Mouse (Mus musculus) ovary, postnatal 14 days (tissue): ENCODE measurements around the gene A930004D18Rik.
"Not testable (repeated sequence)": the region's sequence is repeated elsewhere in the genome, so short reads cannot be mapped to it uniquely, and the experiment has no call there.

Source experiments
- DNase-seq: peaks from one replicate; pipeline ENCODE4 v3.0.0; 2022; ENCODE audit warnings: low spot score

Gene A930004D18Rik

DNA sequence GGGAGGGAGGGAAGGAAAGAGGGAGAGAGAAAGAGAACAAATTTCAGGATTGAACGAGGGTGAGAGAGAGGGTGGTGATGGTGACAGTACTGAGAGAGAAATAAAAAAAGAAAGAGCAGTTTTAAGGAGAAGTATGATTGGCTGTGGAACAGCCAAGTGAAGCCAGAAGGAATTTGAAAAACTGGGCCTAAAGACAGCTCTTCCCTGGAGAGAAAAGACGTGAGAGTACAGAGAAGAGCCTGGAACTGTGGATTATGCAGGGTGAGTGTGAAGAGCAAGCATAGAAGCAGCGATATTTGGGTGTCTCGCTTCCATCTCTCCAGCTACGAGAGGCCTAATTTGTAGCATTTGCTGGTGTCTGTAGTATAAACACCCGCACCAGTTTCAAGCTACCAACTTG, 26.3 kb downstream of the A930004D18Rik start:
- DNase-seq: no peak

DNA sequence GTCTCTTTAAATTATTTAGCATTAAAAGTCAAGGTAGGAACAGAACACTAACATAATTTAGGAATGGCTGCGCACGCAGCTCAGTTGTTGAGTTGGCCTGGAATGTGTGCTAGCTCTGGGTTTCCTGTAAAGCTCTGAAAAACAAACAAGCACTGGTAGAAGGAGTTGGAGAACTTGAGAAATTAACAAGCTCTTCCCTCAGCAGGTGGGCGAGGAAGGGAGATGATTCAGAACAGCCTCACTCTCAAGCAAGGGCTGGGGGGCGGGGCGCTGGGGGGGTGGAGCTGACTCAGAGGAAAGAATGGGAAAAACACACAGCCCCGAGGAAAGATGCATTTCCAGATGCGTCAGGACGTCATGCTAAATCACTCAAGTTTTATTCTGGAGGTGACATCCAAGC, 32.4 kb downstream of the A930004D18Rik start:
- no peak for DNase-seq

DNA sequence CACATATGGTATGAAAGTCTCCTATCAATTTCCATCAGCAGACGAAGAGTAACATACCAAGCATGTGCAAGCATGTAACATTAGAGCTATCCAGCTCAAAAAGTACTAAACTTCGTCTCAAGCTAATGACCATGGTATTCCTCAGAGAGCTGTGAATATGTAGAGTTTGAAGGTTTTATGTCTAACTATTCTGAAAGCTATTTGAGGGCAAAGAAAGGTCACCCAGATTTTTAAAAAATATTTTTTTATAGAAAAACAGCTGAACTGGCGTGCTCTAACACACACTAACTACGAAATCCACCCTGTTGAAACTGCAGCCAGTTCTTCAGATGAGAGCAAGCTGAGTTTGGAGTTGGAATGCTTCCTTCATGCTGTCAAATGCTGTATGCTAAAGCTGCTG, 33.3 kb downstream of the A930004D18Rik start:
- DNase-seq: no peak

DNA sequence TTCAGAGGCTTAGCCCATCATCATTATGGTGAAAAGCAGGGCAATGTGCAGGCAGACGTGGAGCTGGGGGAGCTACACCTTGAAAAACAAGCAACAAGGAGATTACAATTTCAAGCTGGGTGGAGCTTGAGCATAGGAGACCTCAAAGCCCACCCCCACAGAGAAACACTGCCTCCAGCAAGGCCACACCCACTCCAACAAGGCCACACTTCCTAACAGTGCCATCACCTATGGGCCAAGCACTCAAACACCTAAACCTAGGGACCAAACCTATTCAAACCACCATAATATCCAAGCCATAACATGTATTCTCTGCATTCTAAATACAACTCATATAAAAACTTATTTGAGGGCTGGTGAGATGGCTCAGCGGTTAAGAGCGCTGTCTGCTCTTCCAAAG, 35.2 kb downstream of the A930004D18Rik start:
- no peak for DNase-seq

DNA sequence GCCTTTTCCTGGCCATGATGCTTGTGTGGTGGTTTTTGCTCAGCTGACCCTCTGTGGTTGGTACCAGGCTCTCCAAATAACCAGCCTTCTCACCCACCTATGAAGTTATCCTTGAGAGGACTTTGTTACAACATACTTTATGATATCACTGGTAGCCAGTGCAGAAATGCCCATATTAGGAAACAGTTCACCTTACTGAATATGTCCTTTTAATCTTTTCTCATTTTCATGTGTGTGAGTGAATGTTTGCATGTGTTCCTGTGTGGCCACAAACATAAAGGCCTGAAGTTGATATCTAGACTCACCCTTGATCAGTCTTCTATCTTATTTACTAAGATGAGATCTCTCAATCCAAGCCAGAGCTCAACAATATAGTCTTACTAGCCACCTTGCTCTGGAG, 40.7 kb downstream of the A930004D18Rik start, which contains the start of gene H2al2a:
Gene H2al2a, minus strand, starts transcription at position 101 of the 400 bp plus-strand sequence.
- no peak for DNase-seq

DNA sequence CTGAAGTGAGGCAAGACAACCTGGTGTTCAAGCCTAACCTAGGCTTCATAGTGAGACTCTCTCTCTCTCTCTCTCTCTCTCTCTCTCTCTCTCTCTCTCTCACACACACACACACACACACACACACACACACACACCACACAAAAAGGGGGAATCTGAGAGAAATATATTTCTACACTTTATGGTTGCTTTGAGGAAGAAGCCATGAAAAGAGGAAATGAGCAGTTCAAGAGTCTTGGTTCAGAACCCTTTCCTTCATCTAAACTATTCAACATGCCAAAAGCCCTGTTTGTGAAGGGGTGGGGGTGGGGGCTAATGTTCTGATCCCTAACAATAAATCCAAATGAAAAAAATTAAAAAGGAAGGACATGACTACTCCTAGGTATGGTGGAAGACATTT, 48.0 kb downstream of the A930004D18Rik start:
- DNase-seq: no peak

DNA sequence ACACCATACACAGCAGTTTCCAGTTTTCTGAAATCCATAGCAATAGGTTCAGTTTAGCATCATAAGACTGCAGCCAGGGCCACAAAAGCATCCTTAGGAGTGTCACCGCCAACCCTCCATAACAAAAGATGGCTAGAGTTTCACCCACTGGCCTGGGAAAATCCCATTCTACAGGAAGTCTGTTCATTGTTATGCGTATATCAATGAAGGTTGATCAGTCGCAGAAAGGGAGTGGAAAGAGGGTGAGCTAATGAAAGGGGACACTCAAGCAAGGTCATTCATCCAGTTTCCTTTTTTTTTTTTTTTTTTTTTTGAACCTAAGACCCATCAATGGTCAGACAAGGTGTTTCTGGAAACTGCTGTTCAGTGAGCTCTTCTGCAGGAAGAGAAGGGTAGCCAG, 48.4 kb downstream of the A930004D18Rik start:
- no peak for DNase-seq

DNA sequence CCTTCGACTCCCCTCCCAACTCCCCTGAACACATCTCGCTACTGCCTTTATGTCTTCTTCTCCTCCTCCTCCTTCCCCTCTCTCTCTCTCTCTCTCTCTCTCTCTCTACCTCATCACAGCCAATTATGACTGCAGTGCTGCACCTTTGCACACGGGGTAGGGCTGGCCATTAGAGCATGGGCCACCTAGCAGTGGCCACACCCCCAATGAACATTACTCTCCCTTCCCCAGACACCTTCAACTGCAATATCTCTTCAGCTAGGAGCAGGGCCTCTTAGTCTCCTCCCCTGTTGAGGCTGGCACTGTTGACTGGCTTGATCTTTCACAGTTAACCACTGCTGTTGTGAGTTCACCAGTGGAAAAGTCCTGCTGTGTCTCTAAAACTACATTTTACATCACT, 50.8 kb downstream of the A930004D18Rik start:
- no peak for DNase-seq

DNA sequence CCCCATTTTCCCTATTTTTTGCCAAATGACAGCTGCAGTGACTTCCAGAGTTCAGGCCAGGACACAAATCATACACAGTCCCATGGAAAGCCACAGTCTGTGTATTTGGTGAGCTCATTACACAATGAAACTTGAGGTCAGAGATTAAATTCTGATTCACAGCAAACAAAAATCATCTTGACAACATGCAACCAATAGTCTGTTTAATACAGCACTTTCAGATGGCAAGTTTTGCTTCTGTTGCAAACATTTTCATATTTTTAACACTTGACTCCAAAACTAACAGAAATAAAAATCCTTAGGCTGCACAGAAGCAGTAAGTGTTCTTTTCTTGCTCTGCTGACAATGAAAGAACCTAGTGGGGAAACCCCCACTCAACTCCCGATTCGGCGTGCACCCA, 52.8 kb downstream of the A930004D18Rik start:
- DNase-seq: no peak

DNA sequence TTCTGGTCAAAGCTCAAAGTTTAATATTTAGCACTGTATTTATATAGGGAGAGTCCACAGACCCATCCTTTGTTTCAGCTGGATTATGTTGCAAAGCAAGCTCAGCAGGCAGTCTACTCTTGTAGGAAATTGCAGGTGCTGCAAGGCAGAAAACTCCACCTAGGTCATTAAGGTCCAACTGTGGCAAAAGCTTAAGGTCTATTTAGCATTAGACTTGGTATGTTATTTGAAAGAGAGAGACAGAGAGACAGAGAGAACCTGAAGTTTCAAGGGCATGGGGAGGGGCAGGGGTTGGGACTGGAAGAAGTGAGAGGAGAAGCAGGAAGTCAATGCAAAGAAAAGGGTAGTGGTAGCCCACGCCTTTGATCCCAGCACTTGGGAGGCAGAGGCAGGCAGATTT, 54.8 kb downstream of the A930004D18Rik start:
- no peak for DNase-seq

DNA sequence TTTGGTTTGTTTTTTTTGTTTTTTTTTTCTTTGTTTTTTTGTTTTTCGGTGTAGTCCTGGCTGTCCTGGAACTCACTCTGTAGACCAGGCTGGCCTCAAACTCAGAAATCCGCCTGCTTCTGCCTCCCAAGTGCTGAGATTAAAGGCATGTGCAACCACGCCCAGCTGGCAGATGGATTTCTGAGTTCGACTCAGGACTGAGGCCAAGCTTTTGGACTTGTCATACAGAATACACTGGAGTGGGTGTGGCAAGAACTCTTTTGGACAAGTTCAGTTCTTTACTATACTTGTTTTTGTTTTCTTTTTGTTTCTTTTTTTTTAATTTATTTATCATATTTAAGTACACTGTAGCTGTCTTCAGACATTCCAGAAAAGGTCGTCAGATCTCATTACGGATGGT, 58.8 kb downstream of the A930004D18Rik start:
- DNase-seq: no peak

DNA sequence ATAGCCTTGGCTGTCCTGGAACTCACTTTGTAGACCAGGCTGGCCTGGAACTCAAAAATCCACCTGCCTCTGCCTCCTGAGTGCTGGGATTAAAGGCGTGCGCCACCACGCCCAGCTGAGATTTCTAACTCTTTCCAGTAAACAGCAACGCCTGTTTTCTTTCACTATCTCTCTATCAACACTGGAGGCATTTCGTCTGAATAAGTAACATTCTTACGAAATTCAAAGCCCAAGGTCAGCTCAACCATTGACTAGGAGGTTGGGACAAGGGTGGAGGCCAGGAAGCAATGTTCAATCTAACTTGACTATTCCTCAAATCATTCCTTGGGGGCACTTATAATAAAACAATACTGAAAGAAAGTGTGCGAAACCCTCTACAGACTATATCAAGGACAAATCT, 59.3 kb downstream of the A930004D18Rik start:
- not testable (repeated sequence) for DNase-seq

DNA sequence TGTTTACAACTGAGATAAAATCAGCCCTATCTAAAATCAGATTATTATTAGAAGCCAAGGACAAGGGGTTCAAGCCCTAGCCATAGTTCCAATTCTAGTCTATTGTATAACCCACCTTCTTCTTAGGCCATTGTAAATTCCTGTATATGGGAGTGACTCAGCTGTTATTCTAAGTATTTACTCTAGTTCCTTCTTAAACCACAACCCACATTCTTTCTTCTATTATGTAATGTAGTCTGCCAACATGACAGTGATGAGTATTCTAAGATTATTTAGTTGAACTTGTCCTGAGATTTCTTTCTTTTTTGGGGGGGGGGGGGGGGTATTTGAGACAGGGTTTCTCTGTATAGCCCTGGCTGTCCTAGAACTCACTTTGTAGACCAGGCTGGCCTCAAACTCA, 59.9 kb downstream of the A930004D18Rik start:
- DNase-seq: not testable (repeated sequence)

DNA sequence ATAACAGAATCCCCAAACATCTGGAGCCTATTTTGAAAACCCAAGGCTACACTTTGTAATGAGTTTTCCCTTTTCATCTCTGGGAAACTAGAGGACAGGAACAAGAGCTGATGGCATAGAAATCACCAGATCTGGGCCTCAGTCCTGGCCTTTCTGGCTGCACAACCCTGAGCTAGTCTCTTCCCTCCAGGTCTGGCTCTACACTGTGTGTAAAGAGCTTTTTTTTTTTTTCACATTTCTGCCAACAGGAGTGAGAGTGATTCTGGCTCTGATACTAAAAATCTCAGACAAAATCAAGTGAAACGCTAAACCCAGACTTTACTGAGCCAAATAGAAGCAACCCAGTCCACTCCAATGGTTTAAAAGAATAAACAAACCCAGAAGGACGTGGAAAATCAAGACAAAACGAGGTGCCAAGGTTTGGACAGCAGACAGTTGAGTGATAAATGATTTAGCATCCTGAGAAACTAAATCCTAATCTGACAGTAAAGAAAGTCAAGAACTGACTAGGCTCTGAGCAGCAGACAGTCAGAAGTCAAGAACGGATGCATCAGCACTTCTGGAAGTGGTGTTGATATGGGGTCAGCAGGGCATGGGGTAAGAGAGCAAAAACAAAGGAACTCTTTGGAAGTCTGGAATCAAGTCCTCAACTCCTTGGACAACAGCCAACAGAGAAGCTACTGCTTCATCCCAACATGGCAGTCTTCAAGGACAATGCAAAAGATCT, 61.8 kb downstream of the A930004D18Rik start:
- DNase-seq: no peak
